Mouse (Mus musculus) gastrocnemius, postnatal 36 days (tissue): Measurements from ENCODE around the gene Iffo2. TPM values are rescaled to one million over a fixed set of nuclear protein-coding genes. Genes with fewer than 3 reads are reported as not detected.

Source experiments
- DNase-seq, 2 experiments: peaks; one replicate each; pipeline ENCODE4 v3.0.0; 2022
- intact Hi-C: fragments of 180-260 bp; cut with DNase I; formaldehyde crosslinking; loops from one replicate; pipeline ENCODE4 v1.15.1; 2025
- total RNA-seq, 2 experiments: library from RNA; stranded (reverse); gene quantifications; 2 replicates each; pipeline ENCODE4 v1.2.3; 2021

The Iffo2 gene
- total RNA-seq, 2 experiments from 2014 or later = 2.0 to 2.1 TPM

DNA sequence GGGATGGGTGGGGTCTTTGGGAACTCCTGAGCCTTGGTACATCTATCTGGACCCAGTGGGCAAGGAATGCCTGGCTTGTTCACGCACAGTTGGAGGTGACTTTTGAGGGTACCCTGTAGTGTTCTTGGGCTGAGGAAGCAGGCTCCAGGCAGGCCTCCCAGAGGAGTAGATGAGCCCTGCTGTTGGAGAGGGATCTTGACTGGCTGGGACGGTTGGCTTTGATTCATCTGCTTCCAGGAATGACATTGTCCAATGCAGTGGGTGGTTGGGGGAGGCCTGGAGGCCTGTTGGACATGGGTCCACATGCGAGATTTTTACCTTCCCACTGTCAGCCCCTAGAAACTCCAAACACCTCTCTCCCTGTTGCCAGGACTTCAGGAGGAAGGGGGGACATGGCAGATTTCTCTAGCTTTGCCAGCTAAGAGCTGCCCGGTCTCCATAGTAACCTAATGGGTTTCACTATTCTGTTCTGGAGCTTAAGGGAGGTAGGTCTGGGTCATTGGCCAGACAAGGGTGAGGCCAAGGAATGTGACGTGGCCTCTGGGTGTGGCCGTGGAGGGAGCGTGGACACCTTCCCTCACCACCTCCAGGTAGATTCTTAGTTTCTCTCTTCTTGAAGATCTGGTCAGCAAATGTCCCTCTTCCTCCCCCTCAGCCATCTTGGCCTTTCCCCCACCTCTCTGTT lies 101.4 kb downstream of the Iffo2 start:
- DNase-seq = no peak
- intact Hi-C loops = no loop called here

DNA sequence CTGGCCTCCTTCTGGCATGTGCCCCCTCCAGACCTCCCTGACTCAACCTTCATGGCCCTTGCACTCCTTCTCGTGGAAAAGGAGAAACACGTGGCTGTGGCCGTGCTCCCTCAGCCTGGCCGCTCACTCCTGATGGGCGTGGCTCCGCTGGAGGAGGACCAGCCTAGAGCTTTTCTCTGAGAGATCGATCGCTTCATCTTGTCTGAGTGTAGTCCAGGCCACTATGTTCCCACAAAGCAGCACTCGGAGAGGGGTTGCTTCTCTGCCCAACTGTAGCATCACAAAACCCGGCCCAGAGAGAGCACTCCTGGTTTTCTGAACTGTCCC lies 101.9 kb downstream of the Iffo2 start:
- intact Hi-C loops = no loop called here

DNA sequence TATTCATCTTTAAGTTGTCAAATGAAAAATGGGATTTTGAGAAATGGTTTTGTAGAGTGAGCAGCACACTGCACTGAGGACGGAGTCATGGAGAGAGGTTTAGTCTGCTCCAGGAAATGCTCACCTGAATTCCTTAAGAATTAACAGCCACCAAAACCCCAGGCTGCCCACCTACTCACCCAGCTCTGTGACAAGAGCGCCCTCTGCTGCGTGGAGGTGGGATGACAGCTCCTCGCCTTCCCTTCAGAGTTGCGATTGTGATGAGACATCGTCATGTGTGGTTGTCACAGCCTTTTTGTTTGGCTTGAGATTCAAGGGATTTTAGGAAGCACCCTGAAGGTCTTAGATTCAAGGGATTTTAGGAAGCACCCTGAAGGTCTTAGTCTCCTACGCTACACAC lies 106.0 kb downstream of the Iffo2 start:
- intact Hi-C loops = loop anchor here (2.0 kb wide), 1 partner anchor 168 kb away; no protein-coding TSS in a partner anchor
- DNase-seq = peak; percentile 43 to 62

More for the DNA sequence above, 101.9 kb downstream of the Iffo2 start:
- DNase-seq = no peak

GRCm38 (mm10) chr4:139637847-139638246 lies 107.5 kb downstream of the Iffo2 start:
- intact Hi-C loops = loop anchor here (2.0 kb wide), 1 partner anchor 169 kb away; no protein-coding TSS in a partner anchor
- DNase-seq = no peak

- DNase-seq = no peak
- intact Hi-C loops = no loop called here
These were observed 108.0 kb downstream of the Iffo2 start for GRCm38 (mm10) chr4:139638356-139638755.

DNA sequence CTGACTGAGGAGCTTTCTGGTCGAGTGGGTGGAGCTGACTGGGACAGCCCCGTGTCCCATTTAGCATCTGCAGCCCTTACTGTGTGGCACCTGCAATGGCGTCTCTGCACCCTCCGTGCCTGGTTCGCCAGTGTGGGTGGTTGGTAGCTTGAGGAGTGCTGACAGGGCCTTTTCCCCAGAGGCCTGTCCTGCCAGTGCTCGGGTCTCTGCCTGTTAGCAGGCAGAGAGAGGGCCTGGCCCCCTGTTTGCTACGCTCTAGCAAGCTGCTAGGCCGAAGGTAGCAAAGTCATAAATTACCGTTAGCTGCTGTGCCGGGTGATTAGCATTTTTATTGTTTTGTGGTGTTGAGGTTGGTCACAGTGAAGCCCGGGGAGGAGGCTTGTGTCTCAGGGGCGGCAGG lies 109.5 kb downstream of the Iffo2 start:
- DNase-seq = no peak
- intact Hi-C loops = no loop called here

- intact Hi-C loops = no loop called here
- DNase-seq = no peak
These were observed 110.0 kb downstream of the Iffo2 start for GRCm38 (mm10) chr4:139640333-139640732.

DNA sequence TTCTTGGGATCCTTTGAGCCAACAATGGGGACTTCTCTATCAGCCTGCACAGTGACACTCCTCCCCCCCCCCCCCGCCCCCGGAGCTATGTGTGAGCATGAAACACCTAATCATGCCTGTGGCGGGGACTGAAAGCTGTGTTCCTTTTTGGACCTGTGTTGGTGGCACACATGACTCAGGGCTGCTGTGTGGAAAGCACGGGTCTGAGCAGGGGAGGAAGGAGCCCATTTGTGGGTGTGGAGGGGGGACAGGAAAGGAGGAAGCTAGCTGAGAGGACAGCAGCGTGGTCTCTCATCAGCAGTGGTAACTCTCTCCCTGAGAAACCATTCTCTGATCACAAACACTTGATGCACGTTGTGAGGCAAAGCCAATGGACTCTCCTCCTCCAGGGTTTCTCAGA lies 110.4 kb downstream of the Iffo2 start:
- intact Hi-C loops = no loop called here
- no peak for DNase-seq

- no peak for DNase-seq
- intact Hi-C loops = no loop called here
These were observed 111.6 kb downstream of the Iffo2 start for GRCm38 (mm10) chr4:139641829-139642425.

DNA sequence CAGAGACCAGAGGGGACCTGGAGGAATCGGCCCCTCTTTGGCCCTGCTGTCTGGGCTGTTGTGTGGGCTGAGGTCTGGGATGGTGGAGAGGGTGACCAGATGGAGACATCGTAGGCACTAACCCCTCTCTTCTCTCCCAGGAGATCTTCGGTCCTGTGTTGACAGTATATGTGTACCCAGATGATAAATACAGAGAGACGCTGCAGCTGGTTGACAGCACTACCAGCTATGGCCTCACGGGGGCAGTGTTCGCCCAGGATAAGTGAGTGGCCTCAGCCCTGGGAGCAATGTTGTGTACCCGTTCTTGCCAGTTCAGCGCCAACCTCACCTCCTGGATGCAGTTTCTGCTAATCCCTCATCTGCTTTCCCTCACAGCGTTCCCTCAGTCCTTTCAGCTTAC lies 113.6 kb downstream of the Iffo2 start:
- intact Hi-C loops = loop anchor here (1.0 kb wide), 1 partner anchor 26 kb away; no protein-coding TSS in a partner anchor

GRCm38 (mm10) chr4:139646916-139647315 lies 116.6 kb downstream of the Iffo2 start:
- intact Hi-C loops = loop anchor here (5.0 kb wide), 1 partner anchor 210 kb away; no protein-coding TSS in a partner anchor
- DNase-seq = no peak

More for the DNA sequence above, 113.6 kb downstream of the Iffo2 start:
- peak; percentile 65 to 74 for DNase-seq

- intact Hi-C loops = no loop called here
- no peak for DNase-seq
These were observed 119.9 kb downstream of the Iffo2 start for GRCm38 (mm10) chr4:139650086-139650743.

- intact Hi-C loops = no loop called here
- no peak for DNase-seq
These were observed 120.6 kb downstream of the Iffo2 start for GRCm38 (mm10) chr4:139650907-139651306.

DNA sequence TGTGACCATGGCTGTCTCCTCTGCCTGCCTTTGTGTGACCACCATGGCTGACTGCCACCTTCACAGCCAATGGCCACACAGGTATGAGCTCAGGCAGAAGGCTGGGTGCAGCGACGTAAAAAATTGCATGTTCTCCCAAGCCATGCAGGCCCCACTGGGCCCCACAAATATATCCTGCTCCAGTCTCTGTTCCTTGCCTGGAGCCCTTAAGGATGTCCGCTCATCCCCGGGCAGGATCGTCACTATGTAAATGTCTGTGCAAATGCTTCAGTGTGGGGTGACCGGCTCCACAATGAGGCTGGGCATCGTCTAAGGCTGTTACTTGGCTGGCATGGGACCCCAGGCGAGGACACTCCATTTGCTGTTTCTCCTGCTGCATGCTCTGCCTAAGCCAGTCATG lies 122.9 kb downstream of the Iffo2 start, which contains the start of gene Tas1r2:
Gene Tas1r2, plus strand, starts transcription at position 301 of the 400 bp plus-strand sequence.
- intact Hi-C loops = no loop called here

DNA sequence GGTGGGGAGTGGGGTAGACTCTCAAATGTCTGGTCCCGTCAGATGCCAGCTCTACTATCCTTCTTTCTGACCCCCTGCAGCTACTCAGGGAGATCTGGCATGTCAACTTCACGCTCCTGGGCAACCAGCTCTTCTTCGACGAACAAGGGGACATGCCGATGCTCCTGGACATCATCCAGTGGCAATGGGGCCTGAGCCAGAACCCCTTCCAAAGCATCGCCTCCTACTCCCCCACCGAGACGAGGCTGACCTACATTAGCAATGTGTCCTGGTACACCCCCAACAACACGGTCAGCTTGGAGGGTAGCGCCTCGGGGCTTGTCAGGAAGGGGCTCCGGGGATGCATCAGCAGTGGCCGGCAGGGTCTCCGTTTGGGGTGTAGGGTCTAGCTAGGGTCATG lies 131.5 kb downstream of the Iffo2 start:
- DNase-seq = no peak
- intact Hi-C loops = no loop called here

More for the DNA sequence above, 122.9 kb downstream of the Iffo2 start, which contains the start of gene Tas1r2:
- DNase-seq = no peak

GRCm38 (mm10) chr4:139667632-139668031 lies 137.3 kb downstream of the Iffo2 start:
- no peak for DNase-seq
- intact Hi-C loops = no loop called here

- DNase-seq = peak; percentile 42 to 44
- intact Hi-C loops = loop anchor here (1.0 kb wide), 1 partner anchor 26 kb away; no protein-coding TSS in a partner anchor
These were observed 139.5 kb downstream of the Iffo2 start for GRCm38 (mm10) chr4:139669847-139670246.
